Mouse (Mus musculus): Measurements from ENCODE around the gene Ssc4d. TPM values are rescaled to one million over a fixed set of nuclear protein-coding genes. Genes with fewer than 3 reads are reported as not detected.

The Ssc4d gene
- polyA plus RNA-seq, 1 experiment: 2.7 TPM

GRCm38 (mm10) chr5:135962492-135963279 is 11.6 kb downstream of the Ssc4d start:
- Histone ChIP-seq H3K4me3 (ENCODE audit: insufficient read depth, low read length) (peak overlapping the region; percentile 36), H3K4me1 (ENCODE audit: control insufficient read depth, insufficient read depth, low read length) (peaks cover 5% of the 10 kb centered on the region; the same call in 1 of the 2 replicates), H3K27ac (ENCODE audit: insufficient read depth, low read length) (peak overlapping the region; percentile 92)
- TF ChIP-seq CTCF (IDR thresholded peaks at IDR 0.05; ENCODE audit: extremely low read depth, insufficient read depth, low read length): no peak
- TF ChIP-seq POLR2A (IDR thresholded peaks at IDR 0.05; ENCODE audit: extremely low read depth, insufficient read depth, low read length): peak; percentile 87

DNA sequence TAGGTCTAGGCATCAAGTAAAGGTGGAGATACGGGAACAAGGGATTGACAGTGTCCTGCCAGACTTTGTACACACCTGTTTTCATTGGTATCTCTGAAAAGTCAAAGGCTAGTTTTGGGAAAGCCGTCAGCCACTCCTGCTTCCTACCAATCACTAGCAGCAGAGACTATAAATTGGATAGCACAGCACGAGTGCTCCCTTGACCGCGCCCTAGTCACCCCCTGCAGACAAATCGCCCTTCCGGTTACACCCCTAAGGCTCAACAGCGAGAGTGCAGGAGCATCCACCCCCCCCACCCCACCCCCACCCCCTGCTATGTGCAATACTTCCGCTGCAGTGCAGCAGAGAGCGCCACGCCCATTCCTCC is 12.2 kb downstream of the Ssc4d start:
- Histone ChIP-seq H3K4me1 (ENCODE audit: control insufficient read depth, insufficient read depth, low read length) (peaks cover 5% of the 10 kb centered on the region; the same call in 1 of the 2 replicates), H3K4me3 (ENCODE audit: insufficient read depth, low read length) (peak overlapping the region; percentile 36), H3K27ac (ENCODE audit: insufficient read depth, low read length) (peak overlapping the region; percentile 95)
- TF ChIP-seq POLR2A (IDR thresholded peaks at IDR 0.05; ENCODE audit: extremely low read depth, insufficient read depth, low read length): no peak
- TF ChIP-seq CTCF (IDR thresholded peaks at IDR 0.05; ENCODE audit: extremely low read depth, insufficient read depth, low read length): no peak

- TF ChIP-seq CTCF (IDR thresholded peaks at IDR 0.05; ENCODE audit: extremely low read depth, insufficient read depth, low read length): no peak
- TF ChIP-seq POLR2A (IDR thresholded peaks at IDR 0.05; ENCODE audit: extremely low read depth, insufficient read depth, low read length): no peak
Measured at GRCm38 (mm10) chr5:135960909-135961635, 13.3 kb downstream of the Ssc4d start.

GRCm38 (mm10) chr5:135959911-135960310 is 14.4 kb downstream of the Ssc4d start:
- TF ChIP-seq CTCF (IDR thresholded peaks at IDR 0.05; ENCODE audit: extremely low read depth, insufficient read depth, low read length): no peak
- Histone ChIP-seq H3K4me3 (ENCODE audit: insufficient read depth, low read length) (no peak overlapping the region), H3K4me1 (ENCODE audit: control insufficient read depth, insufficient read depth, low read length) (peaks cover 5% of the 10 kb centered on the region; the same call in 1 of the 2 replicates), H3K27ac (ENCODE audit: insufficient read depth, low read length) (no peak overlapping the region)

More at GRCm38 (mm10) chr5:135960909-135961635, 13.3 kb downstream of the Ssc4d start:
- H3K4me1 ChIP-seq (ENCODE audit: control insufficient read depth, insufficient read depth, low read length): peaks cover 5% of the 10 kb centered on the region; the same call in 1 of the 2 replicates
- H3K4me3 ChIP-seq (ENCODE audit: insufficient read depth, low read length): no peak overlapping the region
- no peak overlapping the region for H3K27ac ChIP-seq (ENCODE audit: insufficient read depth, low read length)

GRCm38 (mm10) chr5:135958367-135958766 is 16.0 kb downstream of the Ssc4d start:
- H3K27ac ChIP-seq (ENCODE audit: insufficient read depth, low read length): no peak overlapping the region
- peaks cover 5% of the 10 kb centered on the region; the same call in 1 of the 2 replicates for H3K4me1 ChIP-seq (ENCODE audit: control insufficient read depth, insufficient read depth, low read length)
- TF ChIP-seq CTCF (IDR thresholded peaks at IDR 0.05; ENCODE audit: extremely low read depth, insufficient read depth, low read length): no peak
- TF ChIP-seq POLR2A (IDR thresholded peaks at IDR 0.05; ENCODE audit: extremely low read depth, insufficient read depth, low read length): no peak
- no peak overlapping the region for H3K4me3 ChIP-seq (ENCODE audit: insufficient read depth, low read length)

DNA sequence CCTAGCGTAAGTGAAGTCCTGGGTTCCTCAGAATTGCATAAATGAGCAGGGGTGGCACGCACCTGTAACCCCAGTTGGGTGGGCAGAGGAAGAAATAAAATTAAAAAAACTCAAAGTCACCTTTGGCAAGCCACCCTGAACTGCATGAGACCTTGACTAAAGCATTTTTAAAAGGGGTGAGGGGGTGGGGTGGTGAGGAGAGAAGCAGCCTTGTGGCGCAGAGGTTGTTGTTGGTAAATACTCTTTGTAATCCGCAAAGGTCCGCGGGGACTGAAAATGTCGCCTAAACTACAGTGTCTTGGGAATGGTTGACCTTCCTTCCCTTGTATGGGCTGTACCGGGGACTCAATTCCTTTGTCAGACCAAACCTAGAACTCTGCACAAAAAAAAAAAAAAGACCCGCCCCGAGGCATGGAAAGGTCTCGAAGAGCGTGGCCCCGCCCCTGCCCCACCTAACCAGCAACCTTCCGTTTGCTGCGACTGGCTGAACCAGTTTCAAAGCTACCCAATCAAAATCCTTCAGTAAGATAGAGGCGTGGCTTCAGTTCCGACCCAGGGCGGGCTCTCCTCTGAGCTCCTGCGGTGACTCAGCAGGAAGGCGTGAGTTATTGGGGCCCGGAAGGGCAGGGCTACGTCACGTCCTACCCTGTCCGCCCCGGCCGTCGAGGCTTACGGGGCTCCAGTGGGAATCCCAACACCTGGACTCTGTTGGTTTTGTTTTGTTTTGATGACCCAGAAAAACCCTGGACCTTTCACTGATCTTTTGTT is 16.9 kb downstream of the Ssc4d start:
- TF ChIP-seq POLR2A (IDR thresholded peaks at IDR 0.05; ENCODE audit: extremely low read depth, insufficient read depth, low read length): peak; percentile 81
- TF ChIP-seq CTCF (IDR thresholded peaks at IDR 0.05; ENCODE audit: extremely low read depth, insufficient read depth, low read length): no peak
- Histone ChIP-seq H3K4me3 (ENCODE audit: insufficient read depth, low read length) (peak overlapping the region; percentile 28), H3K4me1 (ENCODE audit: control insufficient read depth, insufficient read depth, low read length) (peaks cover 5% of the 10 kb centered on the region; the same call in 1 of the 2 replicates), H3K27ac (ENCODE audit: insufficient read depth, low read length) (peak overlapping the region; percentile 65)

DNA sequence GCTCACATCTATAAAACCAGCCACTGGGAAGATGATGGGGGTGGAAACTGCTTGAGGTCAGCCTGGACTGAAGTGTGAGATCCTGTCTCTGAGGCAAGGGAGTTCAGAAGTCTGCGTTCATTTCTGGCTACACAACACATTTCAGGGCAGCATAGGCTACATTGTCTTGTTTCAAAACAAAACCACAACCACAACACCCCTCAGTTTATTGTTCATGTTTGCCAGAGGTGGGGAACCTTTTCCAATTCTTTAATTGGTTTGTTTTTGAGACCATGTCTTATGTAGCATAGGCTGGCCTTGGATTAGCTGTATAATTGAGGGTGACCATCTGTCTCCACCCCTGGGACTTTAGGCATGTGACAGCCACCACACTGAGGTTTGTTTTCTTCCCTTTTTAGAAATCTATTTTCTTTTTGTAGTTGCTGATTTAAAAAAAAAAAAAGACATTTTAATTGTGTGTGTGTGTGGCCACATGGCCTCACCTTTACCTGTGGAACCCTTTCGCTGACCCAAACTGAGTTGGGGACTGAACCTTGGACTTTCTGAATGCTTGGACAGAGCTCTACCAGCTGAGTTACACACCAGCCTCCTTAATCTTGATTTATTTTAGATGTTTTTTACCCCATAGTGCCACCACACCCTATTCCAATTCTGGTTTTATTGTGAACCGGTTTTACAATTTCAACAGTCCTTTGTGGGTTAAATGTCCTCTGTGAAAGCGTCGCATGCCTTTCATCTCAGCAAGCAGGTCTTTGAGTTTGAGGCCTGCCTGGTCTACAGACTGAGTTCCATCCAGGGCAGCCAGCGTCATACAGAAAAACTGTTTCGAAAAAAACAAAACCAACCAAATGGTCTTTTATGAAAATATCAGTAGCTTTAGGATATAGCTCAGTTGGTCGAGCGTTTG is 17.8 kb downstream of the Ssc4d start:
- no peak for TF ChIP-seq POLR2A (IDR thresholded peaks at IDR 0.05; ENCODE audit: extremely low read depth, insufficient read depth, low read length)
- TF ChIP-seq CTCF (IDR thresholded peaks at IDR 0.05; ENCODE audit: extremely low read depth, insufficient read depth, low read length): no peak
- H3K4me1 ChIP-seq (ENCODE audit: control insufficient read depth, insufficient read depth, low read length): peaks cover 2% of the 10 kb centered on the region; the same call in 1 of the 2 replicates
- peak overlapping the region; percentile 7; the same call in 1 of the 2 replicates for H3K27ac ChIP-seq (ENCODE audit: insufficient read depth, low read length)
- H3K4me3 ChIP-seq (ENCODE audit: insufficient read depth, low read length): peak overlapping the region; percentile 28; the same call in 1 of the 2 replicates

- TF ChIP-seq POLR2A (IDR thresholded peaks at IDR 0.05; ENCODE audit: extremely low read depth, insufficient read depth, low read length) (no peak), CTCF (IDR thresholded peaks at IDR 0.05; ENCODE audit: extremely low read depth, insufficient read depth, low read length) (no peak)
- no peaks in the 10 kb centered on the region for H3K4me1 ChIP-seq (ENCODE audit: control insufficient read depth, insufficient read depth, low read length)
- H3K27ac ChIP-seq (ENCODE audit: insufficient read depth, low read length): no peak overlapping the region
- H3K4me3 ChIP-seq (ENCODE audit: insufficient read depth, low read length): no peak overlapping the region
Measured at GRCm38 (mm10) chr5:135952830-135953229, 21.5 kb downstream of the Ssc4d start.
